Mouse (Mus musculus) limb, embryonic 13.5 days (tissue): ENCODE measurements around the gene Brd9. TPM values are rescaled to one million over a fixed set of nuclear protein-coding genes. Genes with fewer than 3 reads are reported as not detected.
A peak's percentile ranks its signal among the peaks of the same experiment; 100 is the strongest.

ENCODE experiments used
- ATAC-seq: fragments of 200-750 bp; cut with Nextera tagmentation; 2 replicates; pipeline ENCODE4 v1.8.0; 2017; ENCODE audit warnings: low read depth, moderate number of reproducible peaks, moderate TSS enrichment; ENCODE audit not compliant: low FRiP score
- H3K27ac ChIP-seq: fragments of 300-500 bp; sonication (generic); 2 replicates; pipeline ENCODE4 v1.5.1; 2015; ENCODE audit warnings: inconsistent platforms, mild to moderate bottlenecking, moderate library complexity
- H3K27me3 ChIP-seq: fragments of 300-500 bp; sonication (generic); 2 replicates; pipeline ENCODE4 v1.6.1; 2015; ENCODE audit warnings: mild to moderate bottlenecking, inconsistent platforms
- H3K36me3 ChIP-seq: fragments of 300-500 bp; sonication (generic); 2 replicates; pipeline ENCODE4 v1.6.1; 2015; ENCODE audit warnings: inconsistent platforms, mild to moderate bottlenecking, moderate library complexity
- H3K4me1 ChIP-seq: fragments of 300-500 bp; sonication (generic); 2 replicates; pipeline ENCODE4 v1.6.1; 2015; ENCODE audit warnings: inconsistent platforms
- H3K4me2 ChIP-seq: fragments of 300-500 bp; sonication (generic); replicated peaks from 2 replicates; pipeline ENCODE4 v1.6.1; 2015; ENCODE audit warnings: inconsistent platforms, mild to moderate bottlenecking, moderate library complexity
- H3K4me3 ChIP-seq: fragments of 300-500 bp; sonication (generic); 2 replicates; pipeline ENCODE4 v1.5.1; 2015; ENCODE audit warnings: moderate library complexity, mild to moderate bottlenecking, inconsistent platforms
- H3K9ac ChIP-seq: fragments of 300-500 bp; sonication (generic); 2 replicates; pipeline ENCODE4 v1.6.1; 2015; ENCODE audit warnings: mild to moderate bottlenecking, inconsistent platforms
- H3K9me3 ChIP-seq: fragments of 300-500 bp; sonication (generic); 2 replicates; pipeline ENCODE4 v1.6.1; 2016; ENCODE audit warnings: inconsistent platforms
- WGBS: fragments of 180-500 bp; shearing (Covaris S2); methylation state at CpG from one replicate; pipeline ENCODE4 v1.1.7; 2015; 5-methylcytosine and 5-hydroxymethylcytosine counted together
- polyA plus RNA-seq: library from polyadenylated mRNA; unstranded; fragments of >200 nt; fragmentation: Nextera tagmentation; extraction: Ambion mirVana; gene quantifications from 2 replicates; pipeline ENCODE4 v1.2.1, GENCODE M21; 2015

Gene Brd9
- polyA plus RNA-seq, 1 experiment from 2014 or later: 64.7 TPM

DNA sequence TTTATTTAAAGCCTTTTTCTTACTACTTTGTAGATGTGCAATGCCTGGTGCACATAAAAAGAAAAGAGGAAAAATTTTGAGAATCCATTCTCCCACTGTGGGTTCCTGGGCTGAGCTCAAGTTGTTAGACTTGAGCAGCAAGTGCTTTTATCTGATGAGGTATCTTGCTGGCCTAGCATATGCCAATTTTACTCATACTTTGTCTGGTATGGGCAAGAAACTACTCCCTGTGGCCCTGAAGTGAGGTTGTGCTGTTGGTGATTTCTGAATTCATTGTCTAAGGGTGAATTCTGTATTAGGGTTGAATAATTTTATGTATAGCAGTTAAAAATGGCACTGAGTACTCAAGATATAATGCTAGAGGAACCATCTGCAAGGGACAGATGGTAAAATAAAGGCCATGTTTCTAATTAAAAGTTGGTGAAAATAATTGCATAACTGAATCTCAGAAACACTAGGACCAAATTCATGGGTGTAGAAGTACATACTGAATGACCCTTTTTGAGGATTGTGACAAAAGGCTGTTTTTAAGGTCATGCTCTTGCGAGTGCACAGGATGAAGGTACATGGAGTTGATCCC, 16.0 kb downstream of the Brd9 start:
- Histone ChIP-seq H3K27ac (no peak overlapping the region), H3K27me3 (no peaks in the 10 kb centered on the region), H3K36me3 (peaks cover 97% of the 10 kb centered on the region), H3K4me2 (no peak overlapping the region), H3K9me3 (no peaks in the 10 kb centered on the region), H3K4me3 (no peak overlapping the region), H3K9ac (no peak overlapping the region), H3K4me1 (no peaks in the 10 kb centered on the region)
- 96% methylated on average over 1 of the region's 1 CpGs for WGBS
- no peak for ATAC-seq

DNA sequence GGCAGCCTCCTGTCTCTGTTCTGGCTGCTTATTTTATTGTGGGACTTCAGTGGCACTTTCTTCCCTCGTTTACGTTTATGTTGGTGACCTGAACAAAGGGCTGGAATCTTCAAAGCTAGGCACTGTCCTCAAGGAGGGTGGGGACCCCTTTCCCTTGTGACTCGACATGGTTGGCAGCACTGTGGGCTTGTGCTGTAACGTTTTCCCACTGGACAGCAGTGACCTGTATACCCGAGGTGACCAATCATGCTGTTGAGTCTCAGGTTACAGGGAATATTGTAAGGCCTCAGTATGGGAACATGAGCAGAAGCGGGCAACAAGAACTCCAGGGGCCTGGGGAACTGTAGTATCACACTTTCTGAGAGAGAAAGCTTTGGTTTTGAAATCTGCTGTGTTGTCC, 17.1 kb downstream of the Brd9 start:
- no peak for ATAC-seq
- H3K27ac ChIP-seq: no peak overlapping the region
- no peaks in the 10 kb centered on the region for H3K9me3 ChIP-seq
- 44% methylated on average over 6 of the region's 6 CpGs for WGBS
- no peak overlapping the region for H3K4me2 ChIP-seq
- peaks cover 97% of the 10 kb centered on the region for H3K36me3 ChIP-seq
- no peaks in the 10 kb centered on the region for H3K4me1 ChIP-seq
- H3K9ac ChIP-seq: no peak overlapping the region
- no peaks in the 10 kb centered on the region for H3K27me3 ChIP-seq
- no peak overlapping the region for H3K4me3 ChIP-seq

DNA sequence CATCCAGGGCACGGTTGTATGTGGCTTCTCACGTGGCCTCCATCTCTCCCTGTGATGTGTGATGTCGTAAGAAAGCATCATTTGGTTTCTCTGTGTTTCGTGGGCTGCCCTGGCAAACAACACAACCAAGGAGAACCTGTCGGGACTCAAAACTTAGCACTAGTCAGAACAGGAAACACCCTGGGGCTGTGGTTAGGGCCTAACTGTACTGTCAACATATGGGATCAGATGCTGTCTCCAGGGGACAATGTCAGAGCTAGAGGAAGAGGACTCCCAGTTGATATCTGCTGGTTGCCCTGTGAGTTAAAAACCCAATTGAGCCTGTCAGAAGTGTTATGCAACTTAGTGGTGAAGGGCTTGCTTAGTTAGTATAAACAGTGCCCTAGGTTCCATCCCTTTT, 17.9 kb downstream of the Brd9 start:
- Histone ChIP-seq H3K9me3 (no peaks in the 10 kb centered on the region), H3K36me3 (peaks cover 97% of the 10 kb centered on the region), H3K4me3 (no peak overlapping the region), H3K27ac (no peak overlapping the region), H3K27me3 (no peaks in the 10 kb centered on the region), H3K9ac (no peak overlapping the region), H3K4me1 (no peaks in the 10 kb centered on the region), H3K4me2 (no peak overlapping the region)
- WGBS: 87% methylated on average over 5 of the region's 5 CpGs
- no peak for ATAC-seq

DNA sequence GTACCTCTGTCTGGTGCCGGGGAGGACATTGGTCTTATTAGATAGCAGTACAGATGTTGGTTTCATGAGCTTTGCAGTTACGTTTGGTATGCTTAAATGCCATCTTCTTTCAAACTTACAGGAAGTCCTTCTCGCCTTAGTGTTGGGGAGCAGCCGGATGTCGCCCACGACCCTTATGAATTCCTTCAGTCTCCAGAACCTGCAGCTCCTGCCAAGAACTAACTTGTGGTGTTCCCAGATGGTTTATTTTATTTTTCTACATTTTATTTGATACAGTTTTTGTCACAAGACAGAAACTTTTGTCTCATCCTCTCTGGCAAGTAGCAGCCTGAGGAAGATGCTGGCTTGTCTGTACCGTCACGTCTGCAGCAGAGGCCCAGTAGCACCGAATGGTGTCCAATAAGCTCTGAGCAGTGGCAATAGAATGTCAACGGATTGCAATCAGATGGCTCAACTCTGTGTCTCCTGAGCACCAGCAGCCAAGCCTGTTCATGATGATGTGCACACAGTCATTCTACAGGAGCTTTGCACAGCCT, 22.6 kb downstream of the Brd9 start:
- no peak for ATAC-seq
- Histone ChIP-seq H3K9me3 (no peaks in the 10 kb centered on the region), H3K4me2 (no peak overlapping the region), H3K4me3 (no peak overlapping the region), H3K27me3 (no peaks in the 10 kb centered on the region), H3K9ac (no peak overlapping the region), H3K27ac (no peak overlapping the region), H3K4me1 (no peaks in the 10 kb centered on the region), H3K36me3 (peaks cover 73% of the 10 kb centered on the region)
- WGBS: 91% methylated on average over 10 of the region's 10 CpGs

DNA sequence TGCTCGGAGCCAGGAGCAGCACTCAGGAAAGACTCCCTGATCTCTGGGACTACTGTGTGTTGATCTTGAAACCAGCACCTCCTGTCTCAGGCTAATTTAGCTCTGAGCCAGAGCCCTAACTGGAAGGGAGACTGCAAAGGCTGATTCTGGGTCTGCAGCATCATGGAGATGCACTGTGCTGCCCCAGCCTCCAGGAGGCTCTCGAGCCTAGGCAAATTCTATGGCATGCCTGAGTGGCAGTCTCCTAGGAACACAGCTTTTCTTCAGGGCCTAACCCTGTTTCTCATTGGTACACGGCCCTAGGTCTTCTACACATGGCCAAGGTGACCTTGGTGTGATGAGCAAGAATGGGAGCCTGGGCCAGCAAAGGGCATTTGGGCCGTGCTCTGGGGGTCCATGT, 23.6 kb downstream of the Brd9 start:
- no peak overlapping the region for H3K9ac ChIP-seq
- no peaks in the 10 kb centered on the region for H3K9me3 ChIP-seq
- H3K36me3 ChIP-seq: peaks cover 63% of the 10 kb centered on the region
- no peak overlapping the region for H3K27ac ChIP-seq
- no peak for ATAC-seq
- H3K4me2 ChIP-seq: no peak overlapping the region
- no peaks in the 10 kb centered on the region for H3K4me1 ChIP-seq
- 0 out of 2 replicates have a peak, but pooled peaks cover 4% of the 10 kb centered on the region for H3K27me3 ChIP-seq
- no peak overlapping the region for H3K4me3 ChIP-seq
- 87% methylated on average over 4 of the region's 4 CpGs for WGBS

DNA sequence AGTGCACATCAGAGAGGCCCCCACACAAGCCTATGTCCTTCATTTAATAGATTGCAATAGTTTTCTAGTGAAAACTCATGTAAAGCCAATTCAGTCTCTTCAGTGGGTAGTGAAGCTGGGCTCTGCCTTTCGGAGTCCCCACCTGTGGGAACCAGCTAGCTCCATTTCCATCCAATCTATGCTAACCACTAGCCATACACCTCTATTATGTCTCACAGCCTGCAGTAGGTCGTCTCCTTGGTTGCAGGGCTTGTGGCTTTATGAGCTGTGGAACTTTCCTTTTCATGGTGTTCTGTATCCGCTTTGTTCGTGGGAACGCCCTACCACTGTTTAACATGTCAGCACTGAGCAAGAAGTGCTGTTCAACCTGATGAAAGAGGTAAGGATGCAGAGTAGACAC, 25.9 kb downstream of the Brd9 start, which contains the start of gene Zdhhc11:
TSS of gene Zdhhc11 (plus strand) at position 301 of the 400 bp plus-strand sequence.
- Histone ChIP-seq H3K4me2 (no peak within 1 kb of the TSS), H3K4me1 (no peaks in the 10 kb centered on the region), H3K4me3 (no peak within 1 kb of the TSS), H3K9me3 (no peaks in the 10 kb centered on the region), H3K9ac (no peak within 1 kb of the TSS), H3K27me3 (0 out of 2 replicates have a peak, but pooled peaks cover 4% of the 10 kb centered on the region), H3K27ac (no peak within 1 kb of the TSS), H3K36me3 (peaks cover 40% of the 10 kb centered on the region)
- no peak for ATAC-seq
- WGBS: 85% methylated on average over 5 of the region's 5 CpGs

DNA sequence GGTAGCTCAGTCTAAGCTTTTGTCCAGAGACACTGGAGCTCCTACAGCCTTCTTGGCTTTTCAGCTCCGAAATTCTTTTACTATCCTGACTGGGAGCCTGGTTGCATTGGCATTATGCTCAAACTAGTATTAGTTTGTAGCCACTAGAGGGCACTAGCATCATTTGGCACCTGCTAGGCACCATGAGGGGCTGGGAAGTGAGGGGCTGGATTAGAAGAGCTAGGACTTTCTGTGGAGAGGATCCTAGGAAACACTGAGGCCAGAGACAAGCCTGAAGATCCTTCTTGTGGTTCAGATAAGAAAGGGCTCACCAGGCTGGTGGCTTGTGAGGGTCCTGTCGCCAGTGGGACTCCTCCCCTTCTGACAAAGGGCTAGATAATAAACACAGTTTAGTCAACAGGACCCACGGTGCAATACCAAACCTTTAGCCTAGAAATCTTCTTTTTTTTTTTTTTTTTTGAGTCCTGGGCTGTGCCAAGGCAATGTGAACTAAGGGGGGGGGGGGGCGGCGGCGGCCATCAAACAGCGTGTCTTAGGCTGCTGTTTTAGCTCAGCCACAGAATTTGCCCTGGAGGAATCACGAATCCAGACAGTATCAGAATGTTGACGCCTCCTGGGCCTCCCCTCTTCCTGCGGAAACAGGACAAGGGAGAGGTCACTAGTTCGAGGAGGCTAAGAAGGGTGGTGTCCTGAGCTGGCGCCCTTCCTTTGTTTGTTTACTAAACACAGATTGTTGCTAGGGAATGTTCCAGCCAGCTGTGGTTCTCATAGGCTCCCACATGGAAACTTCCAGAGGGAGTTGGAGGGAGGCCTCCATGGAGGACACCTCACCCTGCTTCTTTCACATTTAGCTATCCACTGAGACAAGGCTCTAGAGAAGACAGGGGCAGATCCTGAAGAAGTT, 33.2 kb downstream of the Brd9 start:
- peak; percentile 82 for ATAC-seq
- H3K9me3 ChIP-seq: no peaks in the 10 kb centered on the region
- H3K4me2 ChIP-seq: peak overlapping the region; percentile 17
- no peak overlapping the region for H3K27ac ChIP-seq
- H3K9ac ChIP-seq: no peak overlapping the region
- WGBS: 31% methylated on average over 12 of the region's 12 CpGs
- 0 out of 2 replicates have a peak, but pooled peaks cover 3% of the 10 kb centered on the region for H3K27me3 ChIP-seq
- H3K36me3 ChIP-seq: no peaks in the 10 kb centered on the region
- H3K4me1 ChIP-seq: no peaks in the 10 kb centered on the region
- H3K4me3 ChIP-seq: no peak overlapping the region

DNA sequence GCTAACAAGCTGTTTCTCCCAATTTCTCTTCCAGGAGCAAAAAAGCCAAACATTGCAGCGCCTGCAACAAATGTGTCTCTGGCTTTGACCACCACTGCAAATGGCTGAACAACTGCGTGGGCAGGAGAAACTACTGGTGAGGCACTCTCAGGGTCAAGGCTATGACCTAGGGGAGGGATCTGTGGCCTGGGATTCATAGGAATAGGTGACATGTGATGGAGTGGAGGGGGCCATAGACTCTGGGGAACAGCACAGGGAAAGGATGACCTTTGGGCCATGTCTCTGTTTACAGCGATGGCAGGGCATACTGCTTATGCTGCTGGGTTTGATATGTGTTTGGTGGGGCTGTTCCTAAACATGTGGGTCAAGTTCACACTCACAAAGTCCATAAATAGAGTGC, 36.9 kb downstream of the Brd9 start:
- Histone ChIP-seq H3K27me3 (no peaks in the 10 kb centered on the region), H3K4me2 (no peak overlapping the region), H3K4me3 (no peak overlapping the region), H3K36me3 (no peaks in the 10 kb centered on the region), H3K9ac (no peak overlapping the region), H3K27ac (no peak overlapping the region), H3K4me1 (no peaks in the 10 kb centered on the region), H3K9me3 (no peaks in the 10 kb centered on the region)
- no peak for ATAC-seq
- 84% methylated on average over 3 of the region's 3 CpGs for WGBS

DNA sequence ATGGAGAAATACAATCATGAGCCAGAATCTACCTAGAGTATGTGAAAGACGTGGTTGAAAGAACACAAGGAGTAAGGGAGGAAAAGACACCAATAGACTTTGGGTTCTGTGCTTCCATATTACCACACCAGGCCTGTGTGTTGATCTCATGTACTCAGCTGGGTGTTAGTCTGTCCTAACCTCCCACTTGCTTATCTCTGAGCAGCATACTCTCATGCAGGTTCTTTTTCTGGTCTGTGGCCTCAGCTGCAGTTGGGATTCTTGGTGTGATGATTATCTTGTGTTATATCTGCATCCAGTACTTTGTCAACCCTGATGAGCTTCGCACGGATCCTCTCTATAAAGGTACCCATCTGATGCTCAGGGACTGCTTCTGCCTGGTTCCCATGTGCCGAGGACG, 39.3 kb downstream of the Brd9 start:
- WGBS: 82% methylated on average over 5 of the region's 5 CpGs
- H3K27me3 ChIP-seq: no peaks in the 10 kb centered on the region
- no peaks in the 10 kb centered on the region for H3K36me3 ChIP-seq
- no peak overlapping the region for H3K4me2 ChIP-seq
- H3K4me1 ChIP-seq: no peaks in the 10 kb centered on the region
- no peak overlapping the region for H3K27ac ChIP-seq
- no peak overlapping the region for H3K9ac ChIP-seq
- H3K4me3 ChIP-seq: no peak overlapping the region
- no peaks in the 10 kb centered on the region for H3K9me3 ChIP-seq
- no peak for ATAC-seq

DNA sequence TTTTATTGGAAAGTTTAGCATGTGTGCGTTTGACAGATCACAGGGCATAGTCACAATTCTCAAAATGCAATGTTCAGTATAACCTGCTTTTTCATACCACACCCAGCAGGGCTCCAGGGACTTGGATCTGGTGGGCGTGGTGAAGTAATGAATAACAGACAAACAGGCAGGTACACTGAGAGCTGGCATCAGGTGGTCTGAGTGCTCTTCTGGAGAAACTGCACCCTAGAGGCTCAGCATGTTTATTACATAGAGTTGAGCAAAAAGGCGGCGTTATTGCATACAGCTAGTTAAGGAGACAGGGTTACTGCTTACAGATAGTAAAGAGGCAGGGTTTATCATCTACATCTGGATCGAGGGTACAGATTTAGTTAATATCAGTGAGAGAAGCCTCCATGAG, 52.7 kb downstream of the Brd9 start:
- Histone ChIP-seq H3K9me3 (no peaks in the 10 kb centered on the region), H3K27ac (no peak overlapping the region), H3K27me3 (no peaks in the 10 kb centered on the region), H3K36me3 (no peaks in the 10 kb centered on the region), H3K9ac (no peak overlapping the region), H3K4me1 (0 out of 2 replicates have a peak, but pooled peaks cover 4% of the 10 kb centered on the region), H3K4me2 (no peak overlapping the region), H3K4me3 (no peak overlapping the region)
- ATAC-seq: no peak
- WGBS: 48% methylated on average over 5 of the region's 5 CpGs

DNA sequence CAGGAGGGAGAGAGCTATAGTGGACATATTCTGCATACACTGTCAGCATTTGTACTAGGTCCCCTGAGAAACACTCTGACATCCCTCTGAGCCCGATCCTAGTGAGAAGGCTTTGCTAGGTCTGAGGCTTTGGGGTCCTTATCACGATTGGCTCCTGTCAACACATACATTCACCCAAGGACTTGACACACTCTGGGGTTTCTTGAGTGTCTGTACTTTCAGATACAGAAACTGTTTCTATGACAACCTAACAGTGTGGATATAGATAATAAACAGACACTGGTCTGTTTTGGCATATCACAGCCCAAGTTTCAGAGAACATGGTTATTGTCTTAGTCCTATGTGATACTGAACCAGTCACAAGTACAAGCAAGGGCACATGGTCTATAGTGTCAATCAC, 53.1 kb downstream of the Brd9 start:
- ATAC-seq: no peak
- no peaks in the 10 kb centered on the region for H3K9me3 ChIP-seq
- WGBS: 84% methylated on average over 2 of the region's 2 CpGs
- H3K27me3 ChIP-seq: no peaks in the 10 kb centered on the region
- H3K27ac ChIP-seq: no peak overlapping the region
- no peak overlapping the region for H3K9ac ChIP-seq
- H3K4me1 ChIP-seq: 0 out of 2 replicates have a peak, but pooled peaks cover 4% of the 10 kb centered on the region
- H3K4me3 ChIP-seq: no peak overlapping the region
- no peak overlapping the region for H3K4me2 ChIP-seq
- no peaks in the 10 kb centered on the region for H3K36me3 ChIP-seq

DNA sequence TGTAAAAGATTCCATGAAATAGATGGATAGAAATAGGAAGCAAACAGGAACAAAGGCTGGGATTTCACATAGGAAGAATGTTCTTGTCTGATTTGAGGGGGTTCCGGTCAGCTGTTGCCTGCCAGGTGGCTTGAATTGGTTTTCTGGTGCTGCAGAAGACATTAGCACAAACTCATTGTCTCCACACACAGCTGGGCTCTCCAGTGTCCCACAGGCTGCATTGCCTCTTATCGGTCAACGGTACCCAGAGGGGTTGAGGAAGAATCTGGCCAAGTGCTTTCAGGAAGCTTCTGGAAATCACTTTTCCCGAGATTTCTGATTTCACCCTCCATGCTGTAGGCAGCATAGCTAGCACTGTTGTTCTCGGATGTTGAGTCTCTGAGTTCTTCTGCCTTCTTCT, 53.7 kb downstream of the Brd9 start:
- no peaks in the 10 kb centered on the region for H3K36me3 ChIP-seq
- H3K27ac ChIP-seq: no peak overlapping the region
- 0 out of 2 replicates have a peak, but pooled peaks cover 4% of the 10 kb centered on the region for H3K4me1 ChIP-seq
- H3K4me3 ChIP-seq: no peak overlapping the region
- H3K9me3 ChIP-seq: no peaks in the 10 kb centered on the region
- 77% methylated on average over 5 of the region's 5 CpGs for WGBS
- no peaks in the 10 kb centered on the region for H3K27me3 ChIP-seq
- ATAC-seq: no peak
- no peak overlapping the region for H3K9ac ChIP-seq
- no peak overlapping the region for H3K4me2 ChIP-seq
